Mouse (Mus musculus) heart, postnatal 0 days (tissue): ENCODE results near the gene Pdgfc.

ENCODE experiments used
- CTCF ChIP-seq: IDR thresholded peaks from 2 replicates; pipeline ENCODE4 v1.5.1; 2016; ENCODE audit warnings: antibody characterized with exemption, control low read depth, low read depth
- EP300 ChIP-seq: IDR thresholded peaks from 2 replicates; pipeline ENCODE4 v1.6.1; 2016; ENCODE audit warnings: antibody characterized with exemption, low read depth

DNA sequence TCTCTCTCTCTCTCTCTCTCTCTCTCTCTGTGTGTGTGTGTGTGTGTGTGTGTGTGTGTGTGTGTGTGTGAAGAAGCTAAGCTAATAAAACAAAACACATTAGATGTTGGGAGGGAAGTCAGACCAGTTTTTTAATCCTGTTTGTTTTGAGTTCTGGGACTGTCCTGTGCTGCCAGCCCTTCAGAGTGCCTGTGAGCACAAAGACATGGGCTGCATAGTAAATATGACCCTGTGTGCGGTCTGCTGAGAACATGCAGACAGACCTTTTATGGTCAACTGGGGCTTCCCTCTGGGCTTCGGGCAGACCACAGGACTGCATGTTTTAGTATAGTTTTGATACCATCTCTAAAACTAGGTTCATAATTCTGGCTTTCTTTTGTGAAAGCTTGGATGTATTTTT lies 32.3 kb downstream of the Pdgfc start:
- TF ChIP-seq CTCF (no peak), EP300 (no peak)
